In the genomic region with DNA sequence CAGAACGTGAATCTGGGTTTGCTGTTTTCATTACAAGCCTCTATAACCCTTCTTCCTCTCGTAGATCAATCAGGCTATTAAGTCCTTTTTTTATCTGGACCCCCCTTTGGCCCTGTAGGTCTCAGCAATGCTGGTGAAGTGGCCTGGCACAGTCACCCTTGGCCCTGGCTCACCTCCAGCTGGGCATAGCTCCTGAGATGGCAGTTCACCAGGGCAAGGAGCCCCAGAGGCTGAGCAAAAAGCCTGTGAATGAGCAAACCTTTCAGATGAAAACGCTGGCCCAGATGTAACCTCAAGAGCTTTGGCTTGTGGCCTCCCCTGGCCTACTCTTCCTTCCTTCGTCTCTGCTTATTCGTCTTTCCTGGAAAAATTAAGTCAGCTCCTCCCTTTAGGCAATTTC, we compare ENCODE assay signal across 9 mouse cellular contexts.
DNase-seq lines count a peak whose midpoint lies in the region; ATAC-seq and TF ChIP-seq lines count a peak whose summit lies in the region.
"Had no signal": no experiment of that assay in that cellular context is flagged by ENCODE, and none has a peak within 500 bp of the region (broad histone marks: within the 10 kb centered on the region; RNA-seq: fewer than 3 reads in every experiment).

No protein-coding gene starts in this region.

- H3K4me3 ChIP-seq in forebrain, embryonic 15.5 days, result no peak overlapping the region
- H3K4me3 ChIP-seq in thymus, adult 2 months (ENCODE audit: control insufficient read depth, insufficient read depth, low read length), result no peak overlapping the region
- H3K4me3 ChIP-seq: heart, embryonic 13.5 days had no signal

- H3K4me1 ChIP-seq in forebrain, embryonic 15.5 days, result no peaks in the 10 kb centered on the region
- H3K4me1 ChIP-seq in thymus, adult 2 months (replicated peaks; ENCODE audit: control insufficient read depth, insufficient read depth, low read length), result no peaks in the 10 kb centered on the region
- H3K4me1 ChIP-seq: heart, embryonic 13.5 days had no signal

- no peak for TF ChIP-seq CTCF in thymus, adult 2 months (IDR thresholded peaks at IDR 0.05; ENCODE audit: borderline replicate concordance, control insufficient read depth, extremely low read depth, insufficient read depth, low read length, poor library complexity)

- WGBS in forebrain, embryonic 15.5 days, result 70% methylated on average over 5 of the region's 5 CpGs
- WGBS in thymus, adult 2 months, result 41% methylated on average over 5 of the region's 5 CpGs

- H3K36me3 ChIP-seq in forebrain, embryonic 15.5 days, result no peaks in the 10 kb centered on the region
- no peaks in the 10 kb centered on the region for H3K36me3 ChIP-seq in thymus, adult 2 months (ENCODE audit: control insufficient read depth, insufficient read depth, low read length)
- H3K36me3 ChIP-seq: heart, embryonic 13.5 days had no signal

- no peak overlapping the region for H3K9ac ChIP-seq in forebrain, embryonic 15.5 days (replicated peaks)
- H3K9ac ChIP-seq: heart, embryonic 13.5 days had no signal

- H3K27ac ChIP-seq in forebrain, embryonic 15.5 days (replicated peaks), result no peak overlapping the region
- H3K27ac ChIP-seq in thymus, adult 2 months (ENCODE audit: control insufficient read depth, insufficient read depth, low read length), result no peak overlapping the region
- H3K27ac ChIP-seq: heart, embryonic 13.5 days had no signal

- no peak for ATAC-seq in forebrain, embryonic 15.5 days (replicated peaks)

- DNase-seq in ovary, adult 18-20 months (ENCODE audit: low spot score), result peak; percentile 31
- DNase-seq in ovary, postnatal 10 days (ENCODE audit: low spot score), result no peak
- peak; percentile 56 to 64 for DNase-seq in cerebellum, adult 18-20 months
- DNase-seq in heart, postnatal 10 days, result peak; percentile 76
- peak; percentile 23 for DNase-seq in right cerebral cortex, postnatal 25 days
- DNase-seq in retina, embryonic 14.5 days (ENCODE audit: low spot score), result no peak
- DNase-seq in thymus, adult 2 months, result no peak

- TF ChIP-seq POLR2A in thymus, adult 2 months (IDR thresholded peaks at IDR 0.05; ENCODE audit: control insufficient read depth, extremely low read depth, insufficient read depth, low read length, poor library complexity), result no peak

- H3K27me3 ChIP-seq in forebrain, embryonic 15.5 days, result no peaks in the 10 kb centered on the region
- H3K27me3 ChIP-seq in thymus, adult 2 months (ENCODE audit: control insufficient read depth, insufficient read depth, low read length), result no peaks in the 10 kb centered on the region
- H3K27me3 ChIP-seq: heart, embryonic 13.5 days had no signal

- no peak overlapping the region for H3K4me2 ChIP-seq in forebrain, embryonic 15.5 days (replicated peaks)
- H3K4me2 ChIP-seq: heart, embryonic 13.5 days had no signal

- intact Hi-C loops in heart, postnatal 10 days (cut with DNase I), result no loop called here

- H3K9me3 ChIP-seq in forebrain, embryonic 15.5 days, result no peaks in the 10 kb centered on the region
- H3K9me3 ChIP-seq: heart, embryonic 13.5 days had no signal

Comparison
In these comparisons a context has a peak if more than half of its experiments do, and no peak if none do; other contexts are left out.
1. DNase-seq: peak in ovary, adult 18-20 months (single experiment), cerebellum, adult 18-20 months (2 of 2), heart, postnatal 10 days (2 of 2) and right cerebral cortex, postnatal 25 days (single experiment); none in ovary, postnatal 10 days (single experiment), retina, embryonic 14.5 days (single experiment) and thymus, adult 2 months (single experiment).